Mouse (Mus musculus) thymus, adult 2 months (tissue): ENCODE measurements around the gene Ctnnbl1. TPM values are rescaled to one million over a fixed set of nuclear protein-coding genes. Genes with fewer than 3 reads are reported as not detected.

ENCODE experiments used
- DNase-seq: peaks from one replicate; pipeline ENCODE4 v3.0.0; 2021
- H3K27ac ChIP-seq: fragments of 200-500 bp; 2 replicates; pipeline ENCODE4 v1.5.1; 2012; ENCODE audit warnings: low read length, control low read depth; ENCODE audit not compliant: control insufficient read depth, insufficient read depth
- H3K27me3 ChIP-seq: fragments of 200-500 bp; 2 replicates; pipeline ENCODE4 v1.6.1; 2012; ENCODE audit warnings: mild to moderate bottlenecking, low read length, moderate library complexity, mixed read lengths; ENCODE audit not compliant: control insufficient read depth, insufficient read depth
- H3K36me3 ChIP-seq: fragments of 200-500 bp; 2 replicates; pipeline ENCODE4 v1.6.1; 2012; ENCODE audit warnings: mild to moderate bottlenecking, low read length, moderate library complexity; ENCODE audit not compliant: control insufficient read depth, insufficient read depth
- H3K4me1 ChIP-seq: fragments of 200-500 bp; replicated peaks from 2 replicates; pipeline ENCODE4 v1.6.1; 2012; ENCODE audit warnings: low read length; ENCODE audit not compliant: control insufficient read depth, insufficient read depth
- H3K4me3 ChIP-seq: fragments of 200-500 bp; 2 replicates; pipeline ENCODE4 v1.5.1; 2012; ENCODE audit warnings: mild to moderate bottlenecking, low read length, control low read depth, moderate library complexity; ENCODE audit not compliant: control insufficient read depth, insufficient read depth
- CTCF ChIP-seq: fragments of 200-500 bp; IDR thresholded peaks from 2 replicates; pipeline ENCODE4 v1.5.1; 2012; ENCODE audit warnings: mild to moderate bottlenecking, control low read depth, low read length, moderate library complexity, borderline replicate concordance; ENCODE audit not compliant: control insufficient read depth, poor library complexity, insufficient read depth; ENCODE audit errors: extremely low read depth
- POLR2A ChIP-seq: fragments of 200-500 bp; IDR thresholded peaks from 2 replicates; pipeline ENCODE4 v1.6.1; 2012; ENCODE audit warnings: mild to moderate bottlenecking, low read length, control low read depth, moderate library complexity; ENCODE audit not compliant: control insufficient read depth, poor library complexity, insufficient read depth; ENCODE audit errors: extremely low read depth
- WGBS: fragments of 180-500 bp; shearing (Covaris S2); methylation state at CpG from one replicate; pipeline ENCODE4 v1.1.7; 2018; 5-methylcytosine and 5-hydroxymethylcytosine counted together
- polyA plus RNA-seq: library from polyadenylated mRNA; depleted of rRNA; stranded (reverse); fragments of >200 nt; gene quantifications from 2 replicates; pipeline ENCODE4 v1.2.3, GENCODE M21; 2012

The Ctnnbl1 gene
- polyA plus RNA-seq, 1 experiment: 68.5 TPM

GRCm38 (mm10) chr2:157807076-157807475 lies 69.9 kb downstream of the Ctnnbl1 start:
- H3K36me3 ChIP-seq: 0 out of 2 replicates have a peak, but pooled peaks cover under 1% of the 10 kb centered on the region
- peaks cover 41% of the 10 kb centered on the region for H3K4me1 ChIP-seq
- H3K4me3 ChIP-seq: no peak overlapping the region
- 9% methylated on average over 4 of the region's 4 CpGs for WGBS
- DNase-seq: peak; percentile 19
- TF ChIP-seq CTCF (no peak), POLR2A (no peak)
- H3K27ac ChIP-seq: 0 out of 2 replicates have a peak overlapping the region, but pooled peaks have one; percentile 4
- H3K27me3 ChIP-seq: no peaks in the 10 kb centered on the region

- 76% methylated on average over 7 of the region's 7 CpGs for WGBS
- no peak for TF ChIP-seq CTCF
- no peak for TF ChIP-seq POLR2A
- H3K4me1 ChIP-seq: peaks cover 41% of the 10 kb centered on the region
- DNase-seq: no peak
- H3K4me3 ChIP-seq: no peak overlapping the region
- H3K27ac ChIP-seq: peak overlapping the region; percentile 4; the same call in 1 of the 2 replicates
- no peaks in the 10 kb centered on the region for H3K27me3 ChIP-seq
- H3K36me3 ChIP-seq: 0 out of 2 replicates have a peak, but pooled peaks cover 6% of the 10 kb centered on the region
Measured at GRCm38 (mm10) chr2:157807621-157808367, 70.6 kb downstream of the Ctnnbl1 start.

- no peak for DNase-seq
- H3K4me3 ChIP-seq: no peak overlapping the region
- 0 out of 2 replicates have a peak, but pooled peaks cover 6% of the 10 kb centered on the region for H3K36me3 ChIP-seq
- peaks cover 41% of the 10 kb centered on the region for H3K4me1 ChIP-seq
- TF ChIP-seq CTCF (no peak), POLR2A (no peak)
- 59% methylated on average over 7 of the region's 7 CpGs for WGBS
- peak overlapping the region; percentile 4; the same call in 1 of the 2 replicates for H3K27ac ChIP-seq
- no peaks in the 10 kb centered on the region for H3K27me3 ChIP-seq
Measured at GRCm38 (mm10) chr2:157808368-157808923, 71.2 kb downstream of the Ctnnbl1 start.

- TF ChIP-seq CTCF (no peak), POLR2A (no peak)
- 97% methylated on average over 6 of the region's 6 CpGs for WGBS
- no peak for DNase-seq
- no peak overlapping the region for H3K27ac ChIP-seq
- H3K4me1 ChIP-seq: peaks cover 41% of the 10 kb centered on the region
- H3K36me3 ChIP-seq: 0 out of 2 replicates have a peak, but pooled peaks cover 6% of the 10 kb centered on the region
- H3K4me3 ChIP-seq: no peak overlapping the region
- no peaks in the 10 kb centered on the region for H3K27me3 ChIP-seq
Measured at GRCm38 (mm10) chr2:157809341-157809740, 72.1 kb downstream of the Ctnnbl1 start.

- no peak for DNase-seq
- Histone ChIP-seq H3K36me3 (0 out of 2 replicates have a peak, but pooled peaks cover 6% of the 10 kb centered on the region), H3K4me3 (no peak overlapping the region), H3K27ac (no peak overlapping the region), H3K27me3 (no peaks in the 10 kb centered on the region), H3K4me1 (peaks cover 30% of the 10 kb centered on the region)
- 97% methylated on average over 1 of the region's 1 CpGs for WGBS
- TF ChIP-seq POLR2A (no peak), CTCF (no peak)
Measured at GRCm38 (mm10) chr2:157810749-157811148, 73.5 kb downstream of the Ctnnbl1 start.

- no peak overlapping the region for H3K27ac ChIP-seq
- H3K36me3 ChIP-seq: peaks cover 10% of the 10 kb centered on the region; the same call in 1 of the 2 replicates
- H3K4me1 ChIP-seq: peaks cover 15% of the 10 kb centered on the region
- no peak for DNase-seq
- WGBS: 97% methylated on average over 4 of the region's 4 CpGs
- H3K4me3 ChIP-seq: no peak overlapping the region
- TF ChIP-seq POLR2A: no peak
- no peak for TF ChIP-seq CTCF
- no peaks in the 10 kb centered on the region for H3K27me3 ChIP-seq
Measured at GRCm38 (mm10) chr2:157813121-157813520, 75.9 kb downstream of the Ctnnbl1 start.
